ENCODE assay signal across 21 mouse cellular contexts in the genomic region with DNA sequence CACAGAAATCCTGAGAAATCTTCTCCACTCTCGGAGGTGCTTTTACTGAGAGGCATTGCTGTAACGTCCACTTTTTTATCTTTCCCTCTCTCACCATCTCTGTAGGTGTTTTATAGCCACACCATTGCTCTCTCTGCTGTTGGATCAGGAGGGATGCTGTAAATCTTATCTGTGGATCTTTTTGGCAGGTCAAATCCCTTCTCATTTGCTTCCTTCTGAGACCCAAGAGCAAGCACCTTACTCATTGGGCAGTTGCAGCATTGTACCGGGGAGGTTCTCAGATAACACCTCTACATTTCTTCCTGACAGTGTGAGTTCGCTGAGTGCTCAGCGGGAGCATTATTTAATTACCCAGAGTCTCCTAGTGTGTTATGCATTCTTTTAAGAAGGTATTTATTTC.
DNase-seq lines count a peak whose midpoint lies in the region; ATAC-seq lines count a peak whose summit lies in the region.
"Had no signal": no experiment of that assay in that cellular context is flagged by ENCODE, and none has a peak within 500 bp of the region (broad histone marks: within the 10 kb centered on the region; RNA-seq: fewer than 3 reads in every experiment).

No protein-coding gene starts in this region.

- no peak overlapping the region for H3K9ac ChIP-seq in kidney, embryonic 14.5 days (ENCODE audit: low read depth, low read length)
- no peak overlapping the region for H3K9ac ChIP-seq in kidney, embryonic 16.5 days (replicated peaks; ENCODE audit: low read length)
- H3K9ac ChIP-seq: embryonic facial prominence, embryonic 13.5 days; embryonic facial prominence, embryonic 15.5 days; forebrain, embryonic 12.5 days had no signal

- H3K27ac ChIP-seq in kidney, embryonic 14.5 days (ENCODE audit: low read depth, low read length): no peak overlapping the region
- no peak overlapping the region for H3K27ac ChIP-seq in kidney, embryonic 16.5 days (ENCODE audit: low read length)
- H3K27ac ChIP-seq: embryonic facial prominence, embryonic 13.5 days; embryonic facial prominence, embryonic 15.5 days; forebrain, embryonic 10.5 days; forebrain, embryonic 12.5 days had no signal

- H3K9me3 ChIP-seq in kidney, embryonic 14.5 days (ENCODE audit: control insufficient read depth, low read length): no peaks in the 10 kb centered on the region
- H3K9me3 ChIP-seq in kidney, embryonic 16.5 days (ENCODE audit: low read length): no peaks in the 10 kb centered on the region
- H3K9me3 ChIP-seq: embryonic facial prominence, embryonic 13.5 days; embryonic facial prominence, embryonic 15.5 days; forebrain, embryonic 10.5 days; forebrain, embryonic 12.5 days had no signal

- no peaks in the 10 kb centered on the region for H3K4me1 ChIP-seq in kidney, embryonic 14.5 days (ENCODE audit: control insufficient read depth, insufficient read depth, low read length)
- peaks cover 14% of the 10 kb centered on the region; the same call in 1 of the 2 replicates for H3K4me1 ChIP-seq in kidney, embryonic 16.5 days (ENCODE audit: insufficient read depth, low read length)
- H3K4me1 ChIP-seq: embryonic facial prominence, embryonic 15.5 days had no signal

- 12% methylated on average over 5 of the region's 5 CpGs for WGBS in kidney, embryonic 14.5 days
- WGBS in kidney, embryonic 16.5 days: 11% methylated on average over 5 of the region's 5 CpGs

- peak; percentile 40; the same call in 1 of the 2 replicates for ATAC-seq in kidney, embryonic 14.5 days (ENCODE audit: low FRiP score, low TSS enrichment)
- ATAC-seq in kidney, embryonic 16.5 days (ENCODE audit: low FRiP score, low TSS enrichment): 0 out of 2 replicates have a peak, but pooled peaks have one; percentile 17
- ATAC-seq: forebrain, embryonic 14.5 days; forebrain, embryonic 16.5 days had no signal

- no peaks in the 10 kb centered on the region for H3K27me3 ChIP-seq in kidney, embryonic 14.5 days (ENCODE audit: control insufficient read depth, insufficient read depth, low read length)
- H3K27me3 ChIP-seq in kidney, embryonic 16.5 days (ENCODE audit: insufficient read depth, low read length): no peaks in the 10 kb centered on the region

- DNase-seq in kidney, adult 8-10 months: no peak
- DNase-seq in kidney, postnatal 10 days: no peak
- DNase-seq: adrenal gland, adult 2 months; adrenal gland, postnatal 10 days; adrenal gland, postnatal 25 days; cerebellum, adult 11 months; cerebellum, adult 18-20 months; cerebellum, adult 8-10 months; cerebellum, adult 9-11 months; cerebellum, postnatal 14 days; cerebellum, postnatal 36 days; embryo, embryonic 11 days had no signal

- H3K4me2 ChIP-seq in kidney, embryonic 14.5 days (replicated peaks; ENCODE audit: low read depth, low read length): no peak overlapping the region
- H3K4me2 ChIP-seq in kidney, embryonic 16.5 days (replicated peaks; ENCODE audit: low read depth, low read length): no peak overlapping the region
- H3K4me2 ChIP-seq: embryonic facial prominence, embryonic 13.5 days; embryonic facial prominence, embryonic 15.5 days; forebrain, embryonic 12.5 days had no signal

- H3K36me3 ChIP-seq in kidney, embryonic 14.5 days (ENCODE audit: control insufficient read depth, insufficient read depth, low read length): no peaks in the 10 kb centered on the region
- no peaks in the 10 kb centered on the region for H3K36me3 ChIP-seq in kidney, embryonic 16.5 days (ENCODE audit: insufficient read depth, low read length)
- H3K36me3 ChIP-seq: embryonic facial prominence, embryonic 13.5 days; embryonic facial prominence, embryonic 15.5 days; forebrain, embryonic 10.5 days; forebrain, embryonic 12.5 days had no signal

- no peak overlapping the region for H3K4me3 ChIP-seq in kidney, embryonic 14.5 days (ENCODE audit: low read length)
- no peak overlapping the region for H3K4me3 ChIP-seq in kidney, embryonic 16.5 days (ENCODE audit: low read length)
- H3K4me3 ChIP-seq: embryonic facial prominence, embryonic 13.5 days; embryonic facial prominence, embryonic 15.5 days; erythroblast, embryonic 14.5 days; forebrain, embryonic 10.5 days; forebrain, embryonic 12.5 days had no signal
